Mouse (Mus musculus) MEL (cell line): ENCODE measurements around the gene Lsm2. TPM values are rescaled to one million over a fixed set of nuclear protein-coding genes. Genes with fewer than 3 reads are reported as not detected.
"Not testable (repeated sequence)": the region's sequence is repeated elsewhere in the genome, so short reads cannot be mapped to it uniquely, and the experiment has no call there.

Experiments
- DNase-seq: peaks from one replicate; pipeline ENCODE4 v3.0.0; 2011; ENCODE audit warnings: low read depth, low spot score
- H3K27ac ChIP-seq: 2 replicates; pipeline ENCODE4 v1.5.1; 2012; ENCODE audit warnings: low read depth, mild to moderate bottlenecking, control low read depth, low read length, moderate library complexity; ENCODE audit not compliant: control insufficient read depth
- H3K27me3 ChIP-seq, 2 experiments: fragments of 150-350 bp in 1 of 2; sonication (generic) in 1 of 2; 2 replicates each; pipeline ENCODE4 v1.6.1; 2012; ENCODE audit warnings: low read length in 2 of 2, mild to moderate bottlenecking in 2 of 2, improper control_type of control experiment in 1 of 2, moderate library complexity in 1 of 2; ENCODE audit not compliant: insufficient read depth in 2 of 2, control insufficient read depth in 1 of 2
- H3K36me3 ChIP-seq, 2 experiments: 2 replicates each; pipeline ENCODE4 v1.6.1; 2012 to 2014; ENCODE audit warnings: low read length in 2 of 2, improper control_type of control experiment in 1 of 2, inconsistent platforms in 1 of 2, mild to moderate bottlenecking in 1 of 2; ENCODE audit not compliant: insufficient read depth in 2 of 2, control insufficient read depth in 1 of 2
- H3K4me1 ChIP-seq, 2 experiments: fragments of 150-350 bp in 1 of 2; sonication (generic) in 1 of 2; 2 replicates each; pipeline ENCODE4 v1.6.1; 2012; ENCODE audit warnings: low read length in 2 of 2, improper control_type of control experiment in 1 of 2, mild to moderate bottlenecking in 1 of 2; ENCODE audit not compliant: insufficient read depth in 2 of 2, control insufficient read depth in 1 of 2
- H3K4me3 ChIP-seq, 2 experiments: fragments of 150-350 bp in 1 of 2; sonication (generic) in 1 of 2; 2 replicates each; pipeline ENCODE4 v1.5.1; 2012; ENCODE audit warnings: low read depth in 2 of 2, low read length in 2 of 2, mild to moderate bottlenecking in 2 of 2, moderate library complexity in 2 of 2, control low read depth in 1 of 2, improper control_type of control experiment in 1 of 2; ENCODE audit not compliant: control insufficient read depth in 1 of 2, insufficient read depth in 1 of 2
- H3K79me2 ChIP-seq: 2 replicates; pipeline ENCODE4 v1.6.1; 2012; ENCODE audit warnings: mild to moderate bottlenecking, low read length, moderate library complexity; ENCODE audit not compliant: control insufficient read depth, poor library complexity, insufficient read depth
- H3K9ac ChIP-seq: 2 replicates; pipeline ENCODE4 v1.6.1; 2012; ENCODE audit warnings: low read depth, mild to moderate bottlenecking, control low read depth, low read length, moderate library complexity; ENCODE audit not compliant: control insufficient read depth, poor library complexity, severe bottlenecking
- H3K9me3 ChIP-seq: fragments of 150-350 bp; sonication (generic); replicated peaks from 2 replicates; pipeline ENCODE4 v1.6.1; 2012; ENCODE audit warnings: mild to moderate bottlenecking, low read length, improper control_type of control experiment, moderate library complexity; ENCODE audit not compliant: insufficient read depth
- CHD1 ChIP-seq: IDR thresholded peaks from 2 replicates; pipeline ENCODE4 v1.6.1; 2012; ENCODE audit warnings: low read depth, mild to moderate bottlenecking, inconsistent platforms, low read length, improper control_type of control experiment
- ETS1 ChIP-seq: IDR thresholded peaks from 2 replicates; pipeline ENCODE4 v1.6.1; 2012; ENCODE audit warnings: low read depth, mild to moderate bottlenecking, inconsistent platforms, low read length, improper control_type of control experiment, moderate library complexity
- GABPA ChIP-seq: IDR thresholded peaks from 2 replicates; pipeline ENCODE4 v1.6.1; 2012; ENCODE audit warnings: low read depth, mild to moderate bottlenecking, inconsistent platforms, low read length, improper control_type of control experiment, moderate library complexity
- GATA1 ChIP-seq: IDR thresholded peaks from 2 replicates; pipeline ENCODE4 v1.6.1; 2011; ENCODE audit warnings: low read depth, low read length, improper control_type of control experiment
- JUND ChIP-seq: IDR thresholded peaks from 2 replicates; pipeline ENCODE4 v1.6.1; 2011; ENCODE audit warnings: low read depth, mild to moderate bottlenecking, improper control_type of control experiment, low read length
- KAT2A ChIP-seq: conservative IDR thresholded peaks from 2 replicates; pipeline ENCODE4 v1.6.1; 2012; ENCODE audit warnings: low read depth, low read length, improper control_type of control experiment, inconsistent platforms
- MAFK ChIP-seq: IDR thresholded peaks from 2 replicates; pipeline ENCODE4 v1.6.1; 2011; ENCODE audit warnings: low read depth, mild to moderate bottlenecking, low read length, improper control_type of control experiment, borderline replicate concordance
- MAX ChIP-seq: IDR thresholded peaks from 2 replicates; pipeline ENCODE4 v1.6.1; 2011; ENCODE audit warnings: low read length, improper control_type of control experiment
- MEF2A ChIP-seq: IDR thresholded peaks from 2 replicates; pipeline ENCODE4 v1.6.1; 2014; ENCODE audit warnings: low read depth, mild to moderate bottlenecking, inconsistent platforms, low read length, improper control_type of control experiment; ENCODE audit not compliant: poor library complexity, insufficient replicate concordance, severe bottlenecking; ENCODE audit errors: extremely low read depth
- MXI1 ChIP-seq: IDR thresholded peaks from 2 replicates; pipeline ENCODE4 v1.6.1; 2011; ENCODE audit warnings: mild to moderate bottlenecking, low read depth, low read length, improper control_type of control experiment
- MYB ChIP-seq: IDR thresholded peaks from 2 replicates; pipeline ENCODE4 v1.6.1; 2011; ENCODE audit warnings: mild to moderate bottlenecking, low read depth, low read length, improper control_type of control experiment
- POLR2AphosphoS5 ChIP-seq: IDR thresholded peaks from 2 replicates; pipeline ENCODE4 v1.6.1; 2012; ENCODE audit warnings: low read depth, borderline replicate concordance, mild to moderate bottlenecking, inconsistent platforms, low read length, moderate library complexity, mixed read lengths
- SIN3A ChIP-seq: IDR thresholded peaks from 2 replicates; pipeline ENCODE4 v1.6.1; 2012; ENCODE audit warnings: low read length, improper control_type of control experiment, inconsistent platforms
- TBP ChIP-seq: IDR thresholded peaks from 2 replicates; pipeline ENCODE4 v1.8.0; 2011; ENCODE audit warnings: low read depth, low read length, improper control_type of control experiment
- USF1 ChIP-seq: IDR thresholded peaks from 2 replicates; pipeline ENCODE4 v1.6.1; 2014; ENCODE audit warnings: low read depth, mild to moderate bottlenecking, inconsistent platforms, low read length, improper control_type of control experiment, moderate library complexity
- polyA plus RNA-seq, 2 experiments: library from polyadenylated mRNA; stranded (reverse) in 1 of 2; unstranded in 1 of 2; fragments of >175 nt in 1 of 2; fragments of >200 nt in 1 of 2; gene quantifications; 2 replicates each; pipeline versions ENCODE4 v1.2.1 to v1.2.4; 2012; ENCODE audit warnings: low replicate concordance in 2 of 2, low read depth in 1 of 2; ENCODE audit not compliant: insufficient read length in 2 of 2, insufficient read depth in 1 of 2, missing spikeins in 1 of 2
- total RNA-seq: library from RNA; depleted of rRNA; stranded (reverse); fragments of 300-350 nt; gene quantifications from 2 replicates; pipeline ENCODE4 v1.2.3, GENCODE M21; 2012

Lsm2 gene
- total and polyA plus RNA-seq, 3 experiments: 57.9 to 180 TPM; not detected in 1

GRCm38 (mm10) chr17:34965627-34966026 lies 16.0 kb upstream of the Lsm2 start:
- H3K27ac ChIP-seq: no peak overlapping the region
- no peaks in the 10 kb centered on the region for H3K27me3 ChIP-seq
- H3K4me1 ChIP-seq: peaks cover 0 to 4% of the 10 kb centered on the region in 2 experiments; a peak in 1 of 4 replicates
- H3K9ac ChIP-seq: no peak overlapping the region
- no peak for DNase-seq
- no peak for TF ChIP-seq USF1
- TF ChIP-seq CHD1: no peak
- TF ChIP-seq MAFK: no peak
- no peak for TF ChIP-seq MEF2A
- no peak for TF ChIP-seq JUND
- TF ChIP-seq SIN3A: no peak
- TF ChIP-seq ETS1: no peak
- no peak for TF ChIP-seq GABPA
- no peak for TF ChIP-seq TBP
- no peak for TF ChIP-seq MAX
- TF ChIP-seq MXI1: no peak
- no peak for TF ChIP-seq KAT2A
- no peak for TF ChIP-seq GATA1
- no peak for TF ChIP-seq POLR2AphosphoS5
- TF ChIP-seq MYB: no peak
- H3K4me3 ChIP-seq: no peak overlapping the region
- H3K36me3 ChIP-seq: no peaks in the 10 kb centered on the region
- H3K79me2 ChIP-seq: no peaks in the 10 kb centered on the region
- H3K9me3 ChIP-seq: no peaks in the 10 kb centered on the region

- H3K79me2 ChIP-seq, H3K36me3 ChIP-seq, H3K4me3 ChIP-seq, H3K9ac ChIP-seq, H3K4me1 ChIP-seq, H3K9me3 ChIP-seq, DNase-seq, H3K27ac ChIP-seq, H3K27me3 ChIP-seq: not testable (repeated sequence)
Measured at GRCm38 (mm10) chr17:34969822-34970221, 11.8 kb upstream of the Lsm2 start, which contains the start of gene Gm20481. Gm20481 (plus strand) TSS chr17:34969912.

GRCm38 (mm10) chr17:34970850-34971249 lies 10.8 kb upstream of the Lsm2 start:
- not testable (repeated sequence) for H3K79me2 ChIP-seq, H3K36me3 ChIP-seq, H3K9me3 ChIP-seq, H3K9ac ChIP-seq, H3K4me1 ChIP-seq, H3K4me3 ChIP-seq, H3K27me3 ChIP-seq, H3K27ac ChIP-seq, DNase-seq

GRCm38 (mm10) chr17:34971694-34972068 lies 10.0 kb upstream of the Lsm2 start:
- H3K27me3 ChIP-seq, H3K9me3 ChIP-seq, DNase-seq, H3K79me2 ChIP-seq, H3K4me3 ChIP-seq, H3K36me3 ChIP-seq, H3K9ac ChIP-seq, H3K27ac ChIP-seq, H3K4me1 ChIP-seq: not testable (repeated sequence)

GRCm38 (mm10) chr17:34972069-34972749 lies 9.5 kb upstream of the Lsm2 start, which contains the start of the genes Hspa1a and Hspa1l:
Hspa1a (minus strand) TSS chr17:34972156.
Hspa1l (plus strand) TSS chr17:34972703.
- H3K79me2 ChIP-seq, H3K4me1 ChIP-seq, DNase-seq, H3K9me3 ChIP-seq, H3K27ac ChIP-seq, H3K4me3 ChIP-seq, H3K27me3 ChIP-seq, H3K9ac ChIP-seq, H3K36me3 ChIP-seq: not testable (repeated sequence)
